Mouse (Mus musculus) adrenal gland, postnatal 25 days (tissue): ENCODE measurements around the gene Ttll12. TPM values are rescaled to one million over a fixed set of nuclear protein-coding genes. Genes with fewer than 3 reads are reported as not detected.

Experiments used
- DNase-seq: peaks from one replicate; pipeline ENCODE4 v3.0.0; 2021; ENCODE audit warnings: mixed read lengths
- total RNA-seq: library from RNA; stranded (reverse); gene quantifications from 2 replicates; pipeline ENCODE4 v1.2.3, GENCODE M21; 2021

Gene Ttll12
- total RNA-seq, 1 experiment from 2014 or later, result 33.1 TPM

DNA sequence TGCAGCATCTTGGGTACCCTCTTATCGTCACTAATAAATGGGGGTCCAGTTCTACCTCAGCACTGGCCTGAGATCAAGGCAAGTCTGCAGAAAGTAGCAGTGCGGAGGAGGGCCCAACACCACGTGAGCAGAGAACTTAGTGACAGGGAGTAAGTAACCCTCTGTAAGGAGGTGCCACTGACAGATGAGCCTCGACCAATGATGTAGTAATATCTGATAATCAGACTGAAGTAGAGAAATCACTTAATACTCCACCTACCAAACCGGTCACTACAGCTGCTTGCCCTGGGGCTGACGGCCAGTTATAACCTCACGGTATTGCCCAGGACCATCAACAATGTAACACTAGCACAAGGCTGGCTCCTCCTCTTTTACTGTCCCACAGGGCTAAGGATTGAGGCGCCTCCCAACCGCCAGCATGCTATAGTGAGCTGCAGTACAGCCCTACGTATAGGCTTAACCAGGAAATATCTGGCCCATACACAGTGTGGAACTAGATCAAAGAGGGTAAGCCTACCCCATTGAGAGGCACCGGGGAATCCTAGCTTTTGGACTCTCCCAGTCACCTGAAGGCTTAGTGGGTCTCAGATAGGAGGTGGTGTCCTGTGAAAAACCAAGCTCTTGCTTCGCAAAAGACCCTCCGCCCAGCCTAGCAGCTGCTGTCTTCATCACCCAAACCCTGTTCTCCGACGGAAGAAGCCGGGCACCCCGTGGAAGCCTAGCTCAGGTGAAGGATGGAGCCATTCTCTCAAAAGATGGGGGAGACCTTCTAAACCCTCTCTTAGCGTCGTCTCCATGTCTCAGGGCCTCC is 1.1 kb downstream of the Ttll12 start:
- DNase-seq, result no peak

- DNase-seq, result peak; percentile 47
These were observed 1.8 kb downstream of the Ttll12 start for GRCm38 (mm10) chr15:83593189-83593585.

- DNase-seq, result no peak
These were observed 2.4 kb downstream of the Ttll12 start for GRCm38 (mm10) chr15:83592260-83593188.

DNA sequence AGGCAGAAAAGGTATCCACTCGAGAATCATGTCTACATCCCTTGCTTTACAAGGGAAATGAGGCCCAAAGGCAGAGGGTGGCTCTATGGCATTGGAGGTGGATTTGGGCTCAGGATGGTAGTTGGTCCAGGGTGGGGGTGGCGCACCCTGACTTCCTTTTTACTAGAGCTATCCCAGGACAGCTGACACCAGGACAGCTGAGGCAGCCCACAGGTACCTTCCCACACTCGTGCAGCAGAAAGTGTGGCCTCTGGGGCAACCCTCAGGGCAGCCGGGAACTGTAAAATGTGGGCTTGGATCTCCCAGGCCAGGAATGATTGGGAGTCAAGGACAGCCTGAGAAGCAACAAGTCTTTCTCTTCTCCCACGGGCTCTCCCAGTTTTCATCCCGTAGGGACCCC is 3.2 kb downstream of the Ttll12 start:
- DNase-seq, result no peak

DNA sequence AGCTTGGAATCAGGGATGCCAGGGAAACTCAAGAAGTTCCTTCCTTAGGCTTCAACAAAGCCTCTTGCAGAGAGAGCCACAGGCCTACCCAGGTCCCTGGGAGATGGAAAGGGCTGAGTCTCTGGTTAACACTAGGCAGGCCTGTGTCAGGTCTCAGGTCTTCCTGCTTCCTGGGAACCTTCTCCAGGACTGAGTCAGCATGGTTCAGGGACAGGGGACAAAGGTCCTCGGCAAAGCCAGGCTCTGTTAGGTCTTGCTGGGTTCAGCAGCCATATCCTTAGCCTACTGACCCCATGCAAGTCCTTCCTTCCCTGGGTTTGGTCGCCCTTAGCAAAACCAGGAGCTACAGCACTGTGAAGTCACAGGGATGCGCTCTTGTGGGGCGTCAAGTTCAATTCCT is 4.1 kb downstream of the Ttll12 start:
- no peak for DNase-seq

DNA sequence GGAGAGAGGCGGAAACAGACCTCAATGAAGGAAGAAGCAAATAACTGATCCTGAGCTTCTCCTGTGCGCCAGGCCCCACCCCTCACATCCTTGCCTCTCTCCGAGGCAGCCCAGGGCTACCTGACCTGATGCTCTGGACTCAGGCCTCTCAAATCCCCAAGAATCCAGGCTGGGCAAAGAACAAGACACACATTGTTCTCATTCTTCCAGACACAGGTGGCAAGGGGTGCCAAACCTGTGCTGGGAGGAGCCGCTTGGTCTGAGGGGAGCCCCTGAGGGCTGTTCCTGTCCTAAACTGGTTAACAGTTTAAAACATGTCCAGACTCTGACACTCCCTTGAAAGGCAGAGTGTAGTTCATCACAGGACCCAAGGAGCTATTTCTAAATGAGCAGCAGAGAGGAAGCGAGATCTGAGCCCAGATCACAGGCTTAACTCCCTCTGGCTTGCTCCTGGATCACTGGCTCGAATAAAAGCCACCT is 10.2 kb downstream of the Ttll12 start:
- no peak for DNase-seq

GRCm38 (mm10) chr15:83583419-83584156 is 11.4 kb downstream of the Ttll12 start:
- DNase-seq, result peak; percentile 69

DNA sequence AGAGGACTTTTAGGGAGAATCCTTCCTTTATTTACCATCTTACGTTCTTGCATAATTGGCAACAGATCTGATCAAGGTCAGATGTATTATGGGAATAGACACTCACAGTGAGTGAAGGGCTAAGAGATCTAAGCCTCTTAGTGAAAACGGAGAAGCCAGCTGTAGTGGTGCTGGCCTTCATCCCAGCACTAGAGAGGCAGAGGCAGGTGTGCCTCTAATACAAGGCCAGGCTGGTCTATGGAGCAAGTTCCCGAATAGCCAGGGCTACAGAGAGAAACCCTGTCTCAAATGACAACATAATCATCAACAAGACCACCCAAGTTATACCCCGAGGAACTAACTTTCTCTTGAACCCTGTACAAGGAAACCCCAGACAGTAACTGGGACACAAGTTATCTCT is 12.0 kb downstream of the Ttll12 start:
- DNase-seq, result no peak

DNA sequence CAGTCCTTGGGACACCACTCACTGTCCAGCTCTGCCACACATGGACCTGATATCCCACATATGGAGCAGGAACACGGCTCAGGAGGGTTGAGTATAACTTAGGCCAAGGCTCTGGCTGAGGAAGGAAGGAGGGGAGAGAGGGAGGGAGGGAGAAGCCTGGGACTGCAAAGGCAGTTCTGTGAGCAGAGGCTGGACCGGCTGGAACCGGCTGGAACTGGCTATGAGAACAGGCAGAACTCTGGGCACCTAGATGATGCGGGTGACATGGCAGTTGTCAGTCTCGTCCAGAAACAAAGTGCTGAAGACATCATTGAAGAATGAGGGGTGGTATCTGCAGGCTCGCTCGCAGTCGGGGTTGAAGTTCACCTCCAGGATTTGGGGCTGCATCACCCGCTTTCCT is 18.3 kb downstream of the Ttll12 start:
- DNase-seq, result no peak

DNA sequence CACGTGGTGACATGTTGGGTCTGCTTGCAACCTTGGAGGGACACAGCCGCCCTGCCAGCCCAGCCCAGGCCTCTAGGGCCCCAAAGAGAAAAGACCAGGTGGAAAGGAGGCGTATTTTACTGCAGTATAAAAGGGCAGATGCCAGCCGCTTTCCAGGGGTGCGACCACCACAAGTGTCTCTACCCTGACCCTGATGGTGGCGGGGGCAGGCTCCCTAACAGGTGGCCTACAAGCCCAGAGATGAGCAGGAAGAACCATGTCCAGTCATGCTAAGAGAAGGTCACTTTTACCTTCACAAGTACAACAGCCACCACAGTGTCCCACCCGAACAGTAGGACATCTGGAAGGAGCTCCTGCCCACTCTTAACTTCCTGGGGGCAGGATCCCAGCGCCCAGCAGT is 19.4 kb downstream of the Ttll12 start:
- DNase-seq, result no peak

DNA sequence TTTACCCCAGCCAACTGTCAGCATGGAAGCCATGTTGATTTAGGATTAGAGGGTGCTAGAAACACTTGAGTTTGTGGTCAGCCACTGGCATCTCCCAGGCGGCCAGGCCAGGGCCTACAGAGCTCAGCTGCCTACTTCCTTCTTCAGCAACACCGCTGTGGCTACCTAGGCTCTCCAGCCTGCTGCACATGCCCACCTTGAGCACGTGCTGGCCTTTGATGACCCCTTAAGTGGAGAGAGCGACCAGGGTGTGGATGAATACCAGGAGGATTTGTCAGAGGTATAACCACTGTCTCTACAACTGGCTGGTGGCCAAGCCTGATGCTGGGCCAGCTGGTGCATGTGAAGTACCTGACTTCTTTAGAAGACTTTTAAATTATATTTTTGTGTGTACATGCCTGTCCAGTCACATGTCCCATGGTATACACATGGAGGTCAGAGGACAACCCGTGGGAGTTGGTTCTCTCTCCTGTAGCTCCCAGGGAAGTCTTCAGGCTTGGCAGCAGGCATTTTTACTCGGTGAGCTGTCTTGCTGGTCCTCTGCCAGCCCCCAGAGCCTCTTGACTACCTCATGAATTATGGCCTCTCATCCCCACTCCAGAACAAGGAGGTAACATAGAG is 20.1 kb downstream of the Ttll12 start:
- peak; percentile 76 for DNase-seq

DNA sequence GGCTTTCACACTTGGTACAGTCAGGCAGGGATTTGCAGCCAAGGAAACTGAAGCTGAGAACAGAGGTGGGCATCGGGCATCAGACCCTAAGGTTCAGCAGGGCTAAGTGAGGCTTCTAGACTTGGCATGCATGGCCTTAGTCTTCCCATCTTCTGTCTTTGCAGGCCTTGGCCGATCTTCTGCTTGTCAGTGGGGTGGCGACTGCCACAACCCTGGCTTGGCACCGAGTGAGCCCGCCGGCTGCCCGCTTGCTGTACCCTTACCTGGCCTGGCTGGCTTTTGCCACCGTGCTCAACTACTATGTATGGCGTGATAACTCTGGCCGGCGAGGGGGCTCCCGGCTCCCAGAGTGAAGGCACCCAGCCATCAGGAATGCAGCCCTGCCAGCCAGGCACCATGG is 21.4 kb downstream of the Ttll12 start:
- no peak for DNase-seq

- no peak for DNase-seq
These were observed 22.8 kb downstream of the Ttll12 start for GRCm38 (mm10) chr15:83572132-83572531.

DNA sequence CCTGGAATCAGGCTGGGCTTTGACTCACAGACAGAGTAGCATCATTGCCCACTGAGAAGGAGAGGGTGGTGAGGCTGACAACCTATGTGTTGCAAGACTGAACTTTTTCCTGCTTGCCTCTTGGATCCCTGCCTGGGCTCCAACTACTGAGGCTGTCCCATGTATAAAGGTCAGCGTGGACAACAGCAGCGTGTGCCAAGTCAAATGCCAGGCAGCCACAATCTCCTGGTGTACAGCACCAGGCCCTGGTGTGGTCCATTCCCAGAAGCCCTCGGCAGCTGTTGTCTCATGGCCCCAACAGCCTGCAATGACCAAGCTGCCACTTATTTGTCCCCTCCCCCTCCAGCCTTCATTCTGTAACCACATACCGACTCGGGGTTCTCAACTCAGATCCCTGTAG is 23.3 kb downstream of the Ttll12 start:
- peak; percentile 56 for DNase-seq

DNA sequence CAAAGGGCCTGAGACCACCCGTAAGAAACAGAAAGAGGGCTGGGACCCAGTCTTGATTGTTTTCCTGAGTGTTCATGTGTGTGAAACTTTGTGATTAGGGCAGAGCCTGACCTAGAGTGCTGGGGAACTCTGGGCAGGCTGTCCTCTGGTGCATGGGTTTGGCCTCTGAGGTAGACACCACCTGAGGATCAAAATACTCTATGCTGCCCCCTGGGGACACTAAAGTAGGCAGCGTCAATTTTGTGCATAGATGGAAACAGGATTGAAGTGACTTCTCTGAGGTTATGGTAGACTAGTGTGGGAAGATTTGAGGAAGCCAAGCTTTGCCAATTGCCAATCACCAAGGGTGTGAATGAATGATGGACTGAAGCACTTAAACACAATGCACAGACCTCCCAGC is 24.3 kb downstream of the Ttll12 start:
- DNase-seq, result no peak

GRCm38 (mm10) chr15:83569682-83570081 is 25.3 kb downstream of the Ttll12 start:
- DNase-seq, result no peak

DNA sequence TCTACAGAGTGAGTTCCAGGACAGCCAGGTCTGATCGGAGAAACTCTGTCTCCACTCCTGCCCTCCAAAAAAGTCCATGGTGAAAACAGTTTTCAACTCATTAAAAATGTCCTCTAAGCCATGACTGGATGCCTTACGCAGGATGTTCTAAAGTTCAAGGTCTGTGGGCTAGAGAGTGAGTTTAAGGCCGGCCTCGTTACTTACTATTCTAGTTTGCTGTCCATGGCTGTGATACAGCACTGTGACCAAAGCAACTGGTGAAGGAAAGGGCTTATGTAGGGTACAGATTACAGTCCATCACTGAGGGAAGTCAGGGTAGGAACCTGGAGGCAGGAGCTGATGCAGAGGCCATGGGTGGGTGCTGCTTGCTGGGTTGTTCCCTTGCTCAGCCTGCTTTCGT is 26.4 kb downstream of the Ttll12 start:
- no peak for DNase-seq

- no peak for DNase-seq
These were observed 27.2 kb downstream of the Ttll12 start for GRCm38 (mm10) chr15:83567728-83568127.

- DNase-seq, result no peak
These were observed 29.0 kb downstream of the Ttll12 start for GRCm38 (mm10) chr15:83566006-83566405.

GRCm38 (mm10) chr15:83565434-83565833 is 29.5 kb downstream of the Ttll12 start:
- DNase-seq, result peak; percentile 82

DNA sequence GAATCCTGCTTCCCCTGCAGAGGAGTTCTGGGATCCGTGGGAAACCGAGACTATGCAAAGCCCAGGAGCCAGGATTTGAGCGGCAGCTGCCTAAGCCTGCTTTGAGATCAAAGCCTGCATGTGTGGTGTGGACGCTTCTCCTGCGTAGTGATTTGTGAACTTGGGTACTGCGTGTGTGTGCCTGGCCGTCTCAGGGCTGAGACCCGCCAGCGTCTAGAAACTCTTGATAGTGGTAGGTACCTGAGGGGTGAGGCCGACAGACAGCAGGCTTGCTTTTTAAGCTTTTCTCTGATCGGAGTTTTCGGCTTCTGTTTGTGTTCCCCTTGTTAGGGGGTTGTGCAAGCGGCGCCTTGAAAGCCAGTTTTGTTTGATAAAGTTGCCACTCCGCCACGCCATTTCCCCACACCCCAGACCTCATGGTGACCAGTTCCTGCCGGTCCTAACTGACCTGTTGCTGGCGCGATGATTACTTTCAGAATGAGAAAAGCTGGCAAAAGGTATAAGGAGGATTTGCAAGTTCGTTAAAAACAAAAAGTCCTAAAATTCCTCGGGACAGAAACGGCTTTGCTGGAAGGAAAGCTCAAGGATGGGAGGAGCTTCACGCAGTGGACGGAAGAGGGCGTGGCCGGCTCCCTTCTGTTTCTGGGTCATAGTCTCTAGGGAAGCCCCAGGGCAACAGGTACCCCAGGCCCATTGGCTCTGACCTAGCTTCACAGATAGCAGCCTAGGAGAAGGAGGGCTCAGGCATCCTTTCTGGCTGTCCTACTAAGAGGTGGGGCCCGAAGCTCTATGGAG is 30.9 kb downstream of the Ttll12 start:
- DNase-seq, result peak; percentile 64
